Mouse (Mus musculus) intestine, embryonic 14.5 days (tissue): ENCODE results near the gene Pdzd2. TPM values are rescaled to one million over a fixed set of nuclear protein-coding genes. Genes with fewer than 3 reads are reported as not detected.

ENCODE experiments used
- ATAC-seq: fragments of 200-750 bp; cut with Nextera tagmentation; replicated peaks from 2 replicates; pipeline ENCODE4 v1.8.0; 2017; ENCODE audit warnings: low read depth, moderate number of reproducible peaks, moderate TSS enrichment, moderate library complexity; ENCODE audit not compliant: low FRiP score, low TSS enrichment
- DNase-seq: peaks from one replicate; pipeline ENCODE4 v3.0.0-alpha.2; 2018; ENCODE audit warnings: low spot score
- H3K27ac ChIP-seq: fragments of 300-500 bp; sonication (generic); 2 replicates; pipeline ENCODE4 v1.5.1; 2014; ENCODE audit warnings: low read depth, mild to moderate bottlenecking, control low read depth
- H3K27me3 ChIP-seq: fragments of 300-500 bp; sonication (generic); replicated peaks from 2 replicates; pipeline ENCODE4 v1.6.1; 2014; ENCODE audit warnings: low read length, control low read depth; ENCODE audit not compliant: control insufficient read depth, insufficient read depth
- H3K36me3 ChIP-seq: fragments of 300-500 bp; sonication (generic); 2 replicates; pipeline ENCODE4 v1.6.1; 2014; ENCODE audit warnings: low read length, control low read depth; ENCODE audit not compliant: control insufficient read depth, insufficient read depth
- H3K4me1 ChIP-seq: fragments of 300-500 bp; sonication (generic); replicated peaks from 2 replicates; pipeline ENCODE4 v1.6.1; 2014; ENCODE audit warnings: low read length, control low read depth, mixed read lengths; ENCODE audit not compliant: control insufficient read depth, insufficient read depth
- H3K4me2 ChIP-seq: fragments of 300-500 bp; sonication (generic); 2 replicates; pipeline ENCODE4 v1.6.1; 2014; ENCODE audit warnings: low read length
- H3K4me3 ChIP-seq: fragments of 300-500 bp; sonication (generic); 2 replicates; pipeline ENCODE4 v1.5.1; 2014; ENCODE audit warnings: low read depth, low read length, control low read depth, mixed read lengths
- H3K9ac ChIP-seq: fragments of 300-500 bp; sonication (generic); 2 replicates; pipeline ENCODE4 v1.6.1; 2014; ENCODE audit warnings: mild to moderate bottlenecking, low read length
- H3K9me3 ChIP-seq: fragments of 300-500 bp; sonication (generic); 2 replicates; pipeline ENCODE4 v1.6.1; 2016; ENCODE audit warnings: low read length, control low read depth; ENCODE audit not compliant: control insufficient read depth
- WGBS: fragments of 180-500 bp; shearing (Covaris S2); extraction: QIAGEN DNeasy Blood & Tissue Kit; methylation state at CpG from one replicate; pipeline ENCODE4 v1.1.7; 2014; 5-methylcytosine and 5-hydroxymethylcytosine counted together
- polyA plus RNA-seq: library from polyadenylated mRNA; unstranded; fragments of >200 nt; fragmentation: Nextera tagmentation; extraction: Ambion mirVana; gene quantifications from 2 replicates; pipeline ENCODE4 v1.2.1, GENCODE M21; 2014

Gene Pdzd2
- polyA plus RNA-seq, 1 experiment from 2014 or later, result 16.2 TPM

DNA sequence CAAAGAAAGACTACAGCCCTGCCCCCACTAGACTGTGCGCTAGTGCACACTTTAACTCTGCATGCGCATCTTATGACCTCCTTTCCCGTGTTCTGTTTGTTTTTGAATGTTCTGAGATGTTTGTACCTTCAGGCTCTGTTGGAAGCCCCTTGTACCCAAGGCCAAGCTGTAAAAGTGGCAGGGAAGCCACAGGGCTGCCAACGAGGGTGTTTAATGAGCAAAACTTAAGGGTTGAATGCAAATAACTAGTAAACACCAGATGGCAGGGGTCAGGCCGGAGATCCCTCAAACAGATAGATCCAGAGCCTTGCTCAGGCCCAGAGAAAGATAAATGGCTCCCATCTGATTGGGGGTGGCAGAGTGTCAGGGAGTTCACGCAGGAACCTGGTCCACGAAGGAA lies 42.0 kb downstream of the Pdzd2 start:
- no peak for ATAC-seq
- H3K27ac ChIP-seq, result no peak overlapping the region
- H3K9me3 ChIP-seq, result no peaks in the 10 kb centered on the region
- no peaks in the 10 kb centered on the region for H3K4me1 ChIP-seq
- no peak overlapping the region for H3K9ac ChIP-seq
- H3K4me3 ChIP-seq, result no peak overlapping the region
- H3K4me2 ChIP-seq, result no peak overlapping the region
- H3K36me3 ChIP-seq, result no peaks in the 10 kb centered on the region
- WGBS, result 37% methylated on average over 7 of the region's 7 CpGs
- no peak for DNase-seq
- no peaks in the 10 kb centered on the region for H3K27me3 ChIP-seq

DNA sequence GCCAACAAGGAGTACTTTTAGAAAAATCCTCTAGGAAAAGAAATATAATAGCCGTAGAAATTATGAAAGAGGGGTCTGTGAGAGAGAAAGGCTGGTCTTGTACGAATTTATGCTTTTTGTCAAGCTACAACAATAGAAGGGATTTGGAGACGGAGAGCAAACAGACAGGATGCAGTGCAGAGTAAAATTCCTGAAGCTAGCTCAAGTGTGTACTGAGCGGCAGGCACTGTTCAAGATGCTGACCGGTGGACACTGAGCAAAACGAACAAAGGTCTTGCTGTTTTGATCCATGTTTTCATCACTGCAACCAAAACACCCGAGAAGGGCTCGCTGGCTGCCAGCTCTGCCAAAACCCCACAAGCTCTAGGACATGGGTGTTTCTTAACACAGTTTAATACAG lies 42.8 kb downstream of the Pdzd2 start:
- Histone ChIP-seq H3K27me3 (no peaks in the 10 kb centered on the region), H3K9ac (no peak overlapping the region), H3K4me2 (no peak overlapping the region), H3K4me3 (no peak overlapping the region), H3K27ac (no peak overlapping the region), H3K9me3 (no peaks in the 10 kb centered on the region), H3K36me3 (no peaks in the 10 kb centered on the region), H3K4me1 (no peaks in the 10 kb centered on the region)
- DNase-seq (no peak), ATAC-seq (no peak)
- 67% methylated on average over 8 of the region's 8 CpGs for WGBS

DNA sequence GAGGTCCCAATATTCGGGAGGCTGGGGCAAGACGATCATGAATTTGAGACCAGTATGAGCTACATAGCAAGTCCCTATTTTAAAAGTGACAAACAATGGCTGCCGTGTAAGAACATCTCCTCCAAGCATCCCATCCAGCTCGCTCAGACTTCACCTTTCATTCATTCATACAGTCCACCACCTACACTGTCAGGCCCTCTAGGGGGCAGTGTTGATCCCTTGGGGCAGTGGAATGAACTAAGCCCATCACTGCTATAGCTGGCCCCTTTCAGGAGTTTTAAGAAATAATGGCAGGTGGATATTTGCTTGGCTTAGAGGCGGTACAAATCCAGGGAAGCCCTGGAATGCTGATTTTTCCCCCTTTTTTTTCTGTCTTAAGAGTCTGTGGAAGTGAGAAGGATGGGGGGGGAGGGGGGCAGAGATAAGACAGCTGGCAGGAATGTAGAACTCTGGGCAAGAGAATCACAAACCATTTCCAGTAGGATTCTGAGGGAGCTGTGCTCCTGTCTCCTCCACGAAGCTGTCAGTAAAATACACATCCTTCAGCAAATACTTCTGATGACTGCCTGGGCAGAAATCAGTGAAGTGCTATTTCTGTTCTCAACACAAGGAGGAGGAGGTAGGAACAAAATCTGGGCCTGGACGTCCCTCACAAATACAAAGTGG lies 49.9 kb downstream of the Pdzd2 start:
- Histone ChIP-seq H3K9me3 (no peaks in the 10 kb centered on the region), H3K27ac (no peak overlapping the region), H3K4me1 (no peaks in the 10 kb centered on the region), H3K4me3 (no peak overlapping the region), H3K9ac (no peak overlapping the region), H3K36me3 (no peaks in the 10 kb centered on the region), H3K27me3 (no peaks in the 10 kb centered on the region), H3K4me2 (no peak overlapping the region)
- no peak for ATAC-seq
- DNase-seq, result no peak
- 79% methylated on average over 7 of the region's 7 CpGs for WGBS

DNA sequence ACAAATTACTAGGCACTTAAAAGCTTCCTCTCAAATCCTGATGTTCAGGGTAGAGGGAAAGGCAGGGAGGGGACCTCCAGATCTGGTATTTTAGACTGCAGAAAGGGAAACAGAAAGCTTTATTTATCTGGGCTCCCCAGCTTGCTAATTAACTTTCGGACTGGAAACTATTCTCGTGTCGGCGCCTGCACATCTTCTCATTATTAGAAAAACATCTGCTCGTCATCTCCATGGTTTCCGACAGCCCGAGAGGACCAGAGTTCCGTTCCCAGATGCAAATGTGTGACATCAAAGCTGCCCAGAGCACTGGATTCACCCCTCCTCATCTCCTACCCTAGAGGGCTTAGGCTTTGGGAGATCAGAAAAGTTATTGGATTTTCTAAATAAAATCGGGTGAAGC lies 57.2 kb downstream of the Pdzd2 start:
- no peaks in the 10 kb centered on the region for H3K9me3 ChIP-seq
- no peak overlapping the region for H3K27ac ChIP-seq
- no peak overlapping the region for H3K9ac ChIP-seq
- no peaks in the 10 kb centered on the region for H3K36me3 ChIP-seq
- H3K4me3 ChIP-seq, result no peak overlapping the region
- H3K4me2 ChIP-seq, result no peak overlapping the region
- DNase-seq (no peak), ATAC-seq (no peak)
- 45% methylated on average over 9 of the region's 9 CpGs for WGBS
- no peaks in the 10 kb centered on the region for H3K27me3 ChIP-seq
- H3K4me1 ChIP-seq, result peaks cover 8% of the 10 kb centered on the region

DNA sequence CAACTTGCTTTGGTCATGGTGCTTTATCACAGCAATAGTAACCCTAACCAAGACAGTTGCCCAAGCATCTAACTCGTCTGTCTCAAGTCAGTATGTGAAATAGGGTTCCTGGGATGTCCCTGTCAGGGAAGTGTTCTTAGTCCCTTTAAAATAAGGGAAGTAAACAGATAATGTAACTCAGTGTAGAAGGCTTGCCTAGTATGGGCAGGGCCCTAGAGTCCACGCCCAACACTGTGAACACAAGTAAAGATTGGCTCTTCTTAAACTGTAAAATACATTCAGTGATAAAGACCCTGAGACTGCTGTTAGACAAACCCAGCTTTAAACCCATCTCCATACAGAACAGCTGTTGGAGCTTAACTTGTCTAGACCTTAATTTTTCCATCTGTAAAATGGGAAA lies 57.8 kb downstream of the Pdzd2 start:
- H3K27ac ChIP-seq, result no peak overlapping the region
- no peak for ATAC-seq
- no peaks in the 10 kb centered on the region for H3K36me3 ChIP-seq
- H3K27me3 ChIP-seq, result no peaks in the 10 kb centered on the region
- H3K4me2 ChIP-seq, result no peak overlapping the region
- 87% methylated on average over 2 of the region's 2 CpGs for WGBS
- no peak for DNase-seq
- H3K4me3 ChIP-seq, result no peak overlapping the region
- H3K4me1 ChIP-seq, result peaks cover 8% of the 10 kb centered on the region
- H3K9me3 ChIP-seq, result no peaks in the 10 kb centered on the region
- H3K9ac ChIP-seq, result no peak overlapping the region

DNA sequence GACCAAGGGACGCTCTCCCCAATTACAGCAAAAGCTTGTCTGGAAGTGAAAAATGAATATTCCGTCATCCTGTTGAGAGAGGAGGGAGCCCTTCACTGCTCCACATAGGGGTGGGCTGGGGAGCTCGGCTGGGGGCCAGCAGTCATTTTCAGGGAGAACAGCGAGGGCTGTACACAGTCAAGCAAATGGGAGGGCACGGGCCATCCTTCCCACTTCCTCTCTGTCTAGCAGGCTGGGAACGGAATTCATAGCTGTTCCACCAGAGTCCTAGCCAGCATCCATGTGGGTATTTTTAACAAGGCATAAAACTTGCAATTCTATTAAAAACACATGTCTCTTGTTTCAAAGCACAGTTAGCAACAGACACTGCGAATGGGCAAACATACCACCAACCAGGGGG lies 59.0 kb downstream of the Pdzd2 start:
- Histone ChIP-seq H3K4me1 (peaks cover 8% of the 10 kb centered on the region), H3K9ac (no peak overlapping the region), H3K27ac (peak overlapping the region; percentile 57; the same call in 1 of the 2 replicates), H3K36me3 (no peaks in the 10 kb centered on the region), H3K4me2 (peak overlapping the region; percentile 13; the same call in 1 of the 2 replicates), H3K27me3 (no peaks in the 10 kb centered on the region), H3K4me3 (no peak overlapping the region), H3K9me3 (no peaks in the 10 kb centered on the region)
- peak; percentile 55 for DNase-seq
- WGBS, result 28% methylated on average over 7 of the region's 7 CpGs
- ATAC-seq, result no peak

DNA sequence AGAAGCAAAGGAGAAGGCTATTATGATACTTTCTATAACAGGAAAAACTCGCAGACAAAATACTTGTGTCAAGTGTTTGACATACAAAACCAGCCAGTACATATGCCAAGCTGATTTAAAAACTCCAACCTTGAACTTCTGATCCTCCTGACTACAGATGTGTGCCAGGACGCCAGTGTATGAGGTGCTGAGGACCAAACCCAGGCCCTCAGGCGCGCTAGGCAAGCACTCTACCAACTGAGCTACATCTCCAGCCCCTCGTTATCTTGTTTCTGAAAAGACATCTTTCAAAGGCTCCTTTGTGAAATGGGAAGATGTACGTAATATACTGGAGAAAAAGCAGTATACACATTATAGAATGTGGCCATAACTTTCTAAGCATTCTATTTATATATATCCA lies 59.7 kb downstream of the Pdzd2 start:
- Histone ChIP-seq H3K4me1 (peaks cover 8% of the 10 kb centered on the region), H3K36me3 (no peaks in the 10 kb centered on the region), H3K27me3 (no peaks in the 10 kb centered on the region), H3K9ac (no peak overlapping the region), H3K27ac (no peak overlapping the region), H3K4me2 (no peak overlapping the region), H3K4me3 (no peak overlapping the region), H3K9me3 (no peaks in the 10 kb centered on the region)
- no peak for DNase-seq
- WGBS, result 86% methylated on average over 6 of the region's 6 CpGs
- no peak for ATAC-seq

DNA sequence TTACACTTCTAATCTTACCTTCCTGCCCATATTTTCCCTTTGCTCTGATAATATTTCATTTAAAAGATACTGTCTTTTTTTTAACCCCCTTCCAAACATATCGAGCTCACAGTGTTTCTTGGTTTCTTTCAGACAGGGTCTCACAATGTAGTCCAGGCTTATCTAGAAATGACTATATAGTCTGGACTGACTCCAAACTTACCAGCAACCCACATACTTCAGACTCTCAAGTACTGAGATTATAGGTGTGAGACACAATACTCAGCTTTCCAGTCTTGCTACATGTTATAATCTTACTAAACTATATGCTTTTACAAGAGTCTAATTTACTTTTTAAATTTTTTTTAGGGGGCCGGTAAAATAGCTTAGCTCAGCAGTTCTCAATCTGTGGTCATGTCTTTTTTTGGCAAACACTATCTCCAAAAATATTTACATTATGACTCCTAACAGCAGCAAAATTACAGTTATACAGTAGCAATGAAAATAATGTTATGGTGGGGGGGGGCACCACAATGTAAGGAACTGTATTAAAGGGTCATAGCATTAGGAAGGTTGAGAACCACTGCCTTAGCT lies 61.1 kb downstream of the Pdzd2 start:
- no peak overlapping the region for H3K4me2 ChIP-seq
- H3K27ac ChIP-seq, result no peak overlapping the region
- peaks cover 8% of the 10 kb centered on the region for H3K4me1 ChIP-seq
- no peaks in the 10 kb centered on the region for H3K36me3 ChIP-seq
- no peaks in the 10 kb centered on the region for H3K27me3 ChIP-seq
- ATAC-seq (no peak), DNase-seq (no peak)
- H3K4me3 ChIP-seq, result no peak overlapping the region
- WGBS, result 67% methylated on average over 2 of the region's 2 CpGs
- H3K9me3 ChIP-seq, result no peaks in the 10 kb centered on the region
- no peak overlapping the region for H3K9ac ChIP-seq

DNA sequence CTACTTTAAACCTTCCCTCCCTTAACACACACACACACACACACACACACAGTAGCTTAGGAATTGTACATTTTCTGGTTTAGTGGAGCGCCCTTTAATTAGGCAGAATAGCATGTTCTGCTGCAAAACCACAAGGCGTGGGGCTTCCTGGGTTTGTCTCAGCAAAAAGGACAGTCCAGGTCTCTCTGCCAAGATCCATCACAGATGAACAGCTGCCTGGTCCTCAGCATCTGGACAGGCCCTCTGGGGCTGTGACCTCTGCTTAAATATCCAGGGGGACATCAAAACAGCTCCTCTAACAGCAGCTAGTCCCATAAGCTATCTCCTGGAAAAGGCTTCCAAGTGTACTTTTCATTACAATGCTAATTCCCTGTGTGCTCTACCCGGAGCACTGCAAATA lies 64.4 kb downstream of the Pdzd2 start:
- no peaks in the 10 kb centered on the region for H3K27me3 ChIP-seq
- H3K9me3 ChIP-seq, result no peaks in the 10 kb centered on the region
- H3K27ac ChIP-seq, result no peak overlapping the region
- 89% methylated on average over 3 of the region's 3 CpGs for WGBS
- no peak for ATAC-seq
- no peak overlapping the region for H3K4me2 ChIP-seq
- H3K4me3 ChIP-seq, result no peak overlapping the region
- H3K4me1 ChIP-seq, result no peaks in the 10 kb centered on the region; the same call in 1 of the 2 replicates
- no peak overlapping the region for H3K9ac ChIP-seq
- DNase-seq, result no peak
- H3K36me3 ChIP-seq, result no peaks in the 10 kb centered on the region
